Mouse (Mus musculus) neural tube, embryonic 14.5 days (tissue): Measurements from ENCODE around the gene Gadd45gip1. TPM values are rescaled to one million over a fixed set of nuclear protein-coding genes. Genes with fewer than 3 reads are reported as not detected.

Experiments
- ATAC-seq: fragments of 200-750 bp; cut with Nextera tagmentation; 2 replicates; pipeline ENCODE4 v1.8.0; 2017; ENCODE audit warnings: low read depth, mild to moderate bottlenecking, moderate TSS enrichment, moderate library complexity
- H3K27ac ChIP-seq: fragments of 300-500 bp; sonication (generic); 2 replicates; pipeline ENCODE4 v1.5.1; 2014; ENCODE audit warnings: low read depth, mild to moderate bottlenecking, control low read depth, low read length, moderate library complexity, mixed read lengths
- H3K27me3 ChIP-seq: fragments of 300-500 bp; sonication (generic); 2 replicates; pipeline ENCODE4 v1.6.1; 2014; ENCODE audit warnings: low read length; ENCODE audit not compliant: control insufficient read depth, insufficient read depth
- H3K36me3 ChIP-seq: fragments of 300-500 bp; sonication (generic); 2 replicates; pipeline ENCODE4 v1.6.1; 2014; ENCODE audit warnings: low read length, mixed read lengths; ENCODE audit not compliant: control insufficient read depth, insufficient read depth
- H3K4me1 ChIP-seq: fragments of 300-500 bp; sonication (generic); 2 replicates; pipeline ENCODE4 v1.6.1; 2014; ENCODE audit warnings: low read length; ENCODE audit not compliant: control insufficient read depth, insufficient read depth
- H3K4me2 ChIP-seq: fragments of 300-500 bp; sonication (generic); 2 replicates; pipeline ENCODE4 v1.6.1; 2014; ENCODE audit warnings: mild to moderate bottlenecking, low read depth, low read length, control low read depth
- H3K4me3 ChIP-seq: fragments of 300-500 bp; sonication (generic); 2 replicates; pipeline ENCODE4 v1.5.1; 2014; ENCODE audit warnings: low read depth, low read length, control low read depth, mixed read lengths
- H3K9ac ChIP-seq: fragments of 300-500 bp; sonication (generic); replicated peaks from 2 replicates; pipeline ENCODE4 v1.6.1; 2014; ENCODE audit warnings: low read depth, mild to moderate bottlenecking, control low read depth, low read length, mixed read lengths
- H3K9me3 ChIP-seq: fragments of 300-500 bp; sonication (generic); 2 replicates; pipeline ENCODE4 v1.6.1; 2016; ENCODE audit warnings: low read length; ENCODE audit not compliant: control insufficient read depth
- WGBS: fragments of 180-500 bp; shearing (Covaris S2); extraction: QIAGEN DNeasy Blood & Tissue Kit; methylation state at CpG from one replicate; pipeline ENCODE4 v1.1.7; 2014; 5-methylcytosine and 5-hydroxymethylcytosine counted together
- polyA plus RNA-seq: library from polyadenylated mRNA; unstranded; fragments of >200 nt; fragmentation: Nextera tagmentation; extraction: Ambion mirVana; gene quantifications from 2 replicates; pipeline ENCODE4 v1.2.1, GENCODE M21; 2014

The Gadd45gip1 gene
- polyA plus RNA-seq, 1 experiment from 2014 or later = 39.8 TPM

DNA sequence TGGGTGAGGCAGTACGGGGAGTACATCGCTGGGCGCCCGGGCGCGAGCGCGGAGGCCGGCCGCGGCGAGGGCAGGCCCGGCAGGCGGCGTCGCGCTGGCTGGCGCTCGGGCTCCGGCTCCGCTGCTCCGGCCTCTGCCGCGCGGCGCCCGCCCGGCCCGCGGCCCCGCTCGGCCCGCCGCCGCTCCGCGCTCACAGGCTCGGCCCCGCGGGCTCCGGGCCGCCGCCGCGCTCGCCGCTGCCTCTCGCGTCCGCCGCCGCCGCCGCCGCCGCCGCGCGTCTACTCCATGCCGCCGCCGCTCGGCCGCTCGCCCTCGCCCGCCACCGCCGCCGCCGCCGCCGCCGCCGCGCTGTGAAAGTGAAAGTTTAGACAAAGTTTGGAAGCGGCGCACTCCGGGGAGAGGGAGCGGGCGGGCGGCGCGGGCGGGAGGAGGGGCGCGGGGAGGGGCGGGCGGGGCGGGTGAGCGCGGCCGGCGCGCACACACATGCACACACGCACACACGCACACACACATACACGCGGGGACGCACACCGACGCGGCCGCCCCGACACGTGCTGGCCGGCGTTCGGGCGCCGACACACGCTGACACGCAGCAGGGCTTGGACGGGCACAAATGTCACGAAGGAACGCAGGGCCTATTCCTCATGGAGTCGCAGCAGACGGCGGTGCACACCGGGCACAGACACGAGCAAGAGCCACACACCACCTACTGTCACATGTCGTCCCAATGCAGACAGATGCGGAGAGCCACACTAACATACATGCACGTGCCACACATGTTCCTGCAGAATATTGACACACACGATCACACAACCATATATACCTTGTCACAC lies 31.1 kb upstream of the Gadd45gip1 start, which contains the start of gene Nfix:
Nfix (minus strand) TSS at position 346 of the 833 bp plus-strand sequence.
- peak; percentile 39; the same call in 1 of the 2 replicates for ATAC-seq
- Histone ChIP-seq H3K36me3 (no peaks in the 10 kb centered on the region), H3K27ac (peak within 1 kb of the TSS; percentile 82), H3K27me3 (peaks cover 27% of the 10 kb centered on the region), H3K9ac (peak within 1 kb of the TSS; percentile 82), H3K9me3 (no peaks in the 10 kb centered on the region), H3K4me2 (peak within 1 kb of the TSS; percentile 80), H3K4me3 (peak within 1 kb of the TSS; percentile 66), H3K4me1 (peaks cover 5% of the 10 kb centered on the region; the same call in 1 of the 2 replicates)
- 2% methylated on average over 43 of the region's 125 CpGs for WGBS

DNA sequence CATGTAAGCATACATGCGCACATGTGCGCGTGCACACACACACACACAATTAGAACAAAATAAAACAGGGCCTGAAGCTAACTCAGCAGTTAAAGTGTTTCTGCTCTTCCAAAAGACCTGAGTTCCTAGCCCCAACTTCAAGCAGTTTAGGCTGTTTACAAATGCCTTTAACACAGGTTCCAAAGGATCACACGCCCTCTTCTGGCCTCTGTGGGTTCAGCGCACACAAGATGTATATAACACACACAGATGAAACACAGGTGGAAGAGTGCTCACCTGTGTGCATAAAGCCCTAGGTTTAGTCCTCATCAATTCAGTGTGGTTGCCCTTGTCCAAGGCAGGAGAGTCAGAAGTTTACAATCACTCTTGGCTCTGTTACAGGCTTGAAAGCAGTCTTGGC lies 25.3 kb upstream of the Gadd45gip1 start:
- WGBS = 96% methylated on average over 5 of the region's 5 CpGs
- 0 out of 2 replicates have a peak, but pooled peaks cover 6% of the 10 kb centered on the region for H3K27me3 ChIP-seq
- no peak overlapping the region for H3K4me3 ChIP-seq
- no peak overlapping the region for H3K4me2 ChIP-seq
- H3K27ac ChIP-seq = no peak overlapping the region
- no peak for ATAC-seq
- H3K4me1 ChIP-seq = no peaks in the 10 kb centered on the region
- H3K9me3 ChIP-seq = no peaks in the 10 kb centered on the region
- H3K9ac ChIP-seq = no peak overlapping the region
- no peaks in the 10 kb centered on the region for H3K36me3 ChIP-seq

DNA sequence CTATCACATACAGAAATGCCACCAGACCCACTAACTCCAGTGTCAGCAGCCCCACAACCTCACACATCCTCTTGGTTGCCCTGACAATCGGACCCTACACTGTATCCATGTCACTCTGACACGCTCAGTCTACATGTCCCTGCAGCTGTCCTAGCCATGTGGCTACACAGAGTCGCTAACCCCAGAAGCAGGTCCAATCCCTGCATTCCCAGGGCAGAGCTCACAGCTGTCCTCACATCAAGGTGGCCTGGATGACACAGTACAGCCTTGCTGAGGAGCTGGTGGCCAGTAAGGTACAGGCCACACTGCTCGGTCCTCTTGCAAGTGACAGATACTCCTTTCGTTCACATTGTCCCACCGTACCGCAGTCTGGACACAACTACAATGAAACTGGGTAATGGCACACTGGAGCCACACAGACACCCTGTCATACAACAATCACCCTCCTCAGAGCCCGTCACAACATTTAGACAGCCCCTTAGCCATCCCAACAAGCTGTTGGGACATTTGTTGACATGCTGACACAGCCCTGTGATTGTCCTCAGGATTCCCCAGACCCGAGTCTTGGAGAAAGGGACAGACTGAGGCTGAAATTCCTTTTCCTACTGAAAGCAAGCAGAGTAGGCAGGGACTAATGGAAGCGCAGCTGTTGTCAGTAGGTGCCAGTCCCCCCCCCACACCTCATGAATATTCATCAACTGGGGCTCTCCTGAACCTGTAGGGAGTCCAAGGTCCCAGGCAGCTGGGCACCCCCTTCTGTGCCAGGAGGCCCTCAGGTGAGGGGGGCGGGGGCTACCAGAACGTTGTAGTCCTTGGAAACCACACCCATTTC lies 22.0 kb upstream of the Gadd45gip1 start:
- H3K9me3 ChIP-seq = no peaks in the 10 kb centered on the region
- no peak overlapping the region for H3K4me2 ChIP-seq
- H3K4me1 ChIP-seq = peaks cover 3% of the 10 kb centered on the region; the same call in 1 of the 2 replicates
- WGBS = 53% methylated on average over 12 of the region's 12 CpGs
- H3K9ac ChIP-seq = no peak overlapping the region
- H3K36me3 ChIP-seq = no peaks in the 10 kb centered on the region
- peak overlapping the region; percentile 6; the same call in 1 of the 2 replicates for H3K27ac ChIP-seq
- H3K27me3 ChIP-seq = no peaks in the 10 kb centered on the region
- no peak overlapping the region for H3K4me3 ChIP-seq
- ATAC-seq = no peak

DNA sequence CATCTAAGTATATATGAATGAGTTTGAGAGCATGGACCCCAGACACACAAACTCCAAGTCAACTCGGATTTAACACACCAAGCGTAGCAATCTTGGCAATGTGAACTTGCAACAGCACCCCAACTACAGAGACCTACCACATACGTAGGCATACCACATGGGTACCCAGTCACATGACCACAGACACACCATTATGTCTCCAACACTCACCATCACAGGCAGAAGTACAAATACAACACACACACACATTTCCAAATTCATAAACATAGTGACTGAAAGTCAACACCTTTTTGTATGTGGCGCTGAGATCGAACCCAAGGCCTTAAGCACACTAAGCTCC lies 21.4 kb upstream of the Gadd45gip1 start:
- no peak for ATAC-seq

DNA sequence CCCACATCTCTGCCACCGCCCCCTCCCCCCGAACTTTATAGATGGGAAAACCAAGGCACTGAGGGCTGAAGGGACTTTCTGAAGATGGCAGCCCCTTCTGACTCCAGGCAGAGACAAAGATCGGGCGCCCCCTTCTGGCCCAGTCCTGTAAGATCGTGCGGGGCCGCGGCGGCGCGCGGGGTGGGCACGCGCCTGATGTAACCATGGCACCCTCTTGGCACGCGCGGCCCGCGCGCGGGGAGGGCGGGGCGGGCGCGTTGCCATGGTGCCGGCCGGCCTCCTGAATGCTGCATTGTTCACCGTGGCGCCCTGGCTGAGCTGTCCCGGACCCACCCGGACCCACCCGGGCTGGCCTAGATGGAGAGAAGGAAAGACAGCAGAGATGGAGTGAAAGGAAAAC lies 20.4 kb upstream of the Gadd45gip1 start:
- Histone ChIP-seq H3K27ac (0 out of 2 replicates have a peak overlapping the region, but pooled peaks have one; percentile 13), H3K9me3 (no peaks in the 10 kb centered on the region), H3K27me3 (no peaks in the 10 kb centered on the region; the same call in 1 of the 2 replicates), H3K36me3 (no peaks in the 10 kb centered on the region), H3K4me2 (peak overlapping the region; percentile 40), H3K9ac (no peak overlapping the region; the same call in 1 of the 2 replicates), H3K4me3 (peak overlapping the region; percentile 22; the same call in 1 of the 2 replicates), H3K4me1 (peaks cover 15% of the 10 kb centered on the region)
- under 1% methylated on average over 32 of the region's 32 CpGs for WGBS
- ATAC-seq = peak; percentile 79

More for the DNA sequence above, 21.4 kb upstream of the Gadd45gip1 start:
- Histone ChIP-seq H3K27me3 (no peaks in the 10 kb centered on the region; the same call in 1 of the 2 replicates), H3K27ac (no peak overlapping the region), H3K4me3 (no peak overlapping the region), H3K4me1 (peaks cover 9% of the 10 kb centered on the region), H3K4me2 (no peak overlapping the region), H3K9me3 (no peaks in the 10 kb centered on the region), H3K9ac (no peak overlapping the region), H3K36me3 (no peaks in the 10 kb centered on the region)
- WGBS = 67% methylated on average over 5 of the region's 5 CpGs

DNA sequence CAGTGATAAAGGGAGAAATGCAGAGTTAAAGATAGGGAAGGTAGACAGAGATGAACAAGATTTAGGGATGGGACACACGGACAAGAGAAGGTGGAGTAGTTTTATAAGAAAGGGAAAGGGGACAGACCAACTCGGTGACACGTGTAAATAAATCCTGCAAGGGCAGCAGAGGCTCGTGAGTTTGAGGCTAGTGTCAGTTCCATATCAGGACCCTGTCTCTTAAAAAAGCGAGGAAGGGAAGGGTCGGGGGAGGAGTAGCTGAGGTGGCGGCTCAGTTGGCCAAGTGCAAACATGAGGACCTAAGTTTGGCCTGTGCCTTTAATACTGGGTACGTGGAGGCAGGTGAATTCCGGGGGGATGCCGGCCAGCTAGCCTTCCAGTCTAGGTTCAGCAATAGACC lies 20.0 kb upstream of the Gadd45gip1 start:
- 13% methylated on average over 10 of the region's 10 CpGs for WGBS
- Histone ChIP-seq H3K4me2 (peak overlapping the region; percentile 40), H3K4me1 (peaks cover 15% of the 10 kb centered on the region), H3K27me3 (no peaks in the 10 kb centered on the region; the same call in 1 of the 2 replicates), H3K36me3 (no peaks in the 10 kb centered on the region), H3K4me3 (peak overlapping the region; percentile 22; the same call in 1 of the 2 replicates), H3K9me3 (no peaks in the 10 kb centered on the region), H3K9ac (no peak overlapping the region; the same call in 1 of the 2 replicates), H3K27ac (0 out of 2 replicates have a peak overlapping the region, but pooled peaks have one; percentile 13)
- no peak for ATAC-seq

DNA sequence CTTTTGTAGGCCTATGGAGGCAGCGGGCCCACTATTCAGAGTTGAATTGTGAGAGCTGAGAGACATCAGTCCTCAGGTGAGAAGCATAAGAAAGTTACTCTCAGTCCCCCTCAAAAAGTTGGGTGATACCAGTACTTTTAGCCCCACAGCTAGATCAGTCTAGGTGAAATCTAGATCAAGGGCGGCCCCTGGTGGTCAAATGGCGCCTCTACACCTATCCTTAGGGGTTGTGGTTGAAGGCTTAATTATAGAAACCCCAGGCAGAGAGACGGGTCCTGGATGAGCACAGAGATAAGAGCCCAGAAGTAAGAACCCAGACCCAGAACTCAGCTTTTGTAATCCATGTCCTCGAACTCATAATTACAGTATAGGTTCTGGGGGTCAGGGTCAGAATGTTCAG lies 18.3 kb upstream of the Gadd45gip1 start:
- Histone ChIP-seq H3K4me1 (peaks cover 15% of the 10 kb centered on the region), H3K9ac (no peak overlapping the region), H3K27ac (peak overlapping the region; percentile 44), H3K4me2 (no peak overlapping the region), H3K27me3 (no peaks in the 10 kb centered on the region; the same call in 1 of the 2 replicates), H3K4me3 (no peak overlapping the region), H3K9me3 (no peaks in the 10 kb centered on the region), H3K36me3 (no peaks in the 10 kb centered on the region)
- 3% methylated on average over 5 of the region's 5 CpGs for WGBS
- ATAC-seq = no peak

DNA sequence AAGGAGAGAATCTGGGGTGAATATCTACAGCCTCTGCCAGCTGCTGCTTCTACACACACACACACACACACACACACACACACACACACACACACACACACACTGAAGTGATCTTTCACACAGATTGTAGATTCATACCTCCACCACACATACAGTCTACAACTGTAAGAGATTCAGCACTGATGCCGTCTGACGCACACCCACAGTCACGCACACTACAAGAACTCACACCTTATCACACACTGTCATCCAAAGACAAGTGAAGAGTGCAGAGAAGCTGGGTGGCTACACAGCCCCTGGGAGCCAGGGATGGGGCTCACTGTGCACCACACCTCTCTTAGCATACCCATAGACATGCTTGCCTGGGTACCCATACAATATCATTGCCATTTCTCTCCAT lies 17.5 kb upstream of the Gadd45gip1 start:
- Histone ChIP-seq H3K4me2 (no peak overlapping the region), H3K4me1 (peaks cover 15% of the 10 kb centered on the region), H3K36me3 (no peaks in the 10 kb centered on the region), H3K9ac (no peak overlapping the region), H3K4me3 (no peak overlapping the region), H3K27me3 (no peaks in the 10 kb centered on the region; the same call in 1 of the 2 replicates), H3K9me3 (no peaks in the 10 kb centered on the region), H3K27ac (peak overlapping the region; percentile 44)
- WGBS = 87% methylated on average over 3 of the region's 3 CpGs
- ATAC-seq = no peak
